Mouse (Mus musculus) urinary bladder, postnatal 10 days (tissue): ENCODE results near the gene Lpar6.

Experiments used
- DNase-seq: peaks from one replicate; pipeline ENCODE4 v3.0.0; 2022; ENCODE audit warnings: low spot score

The Lpar6 gene

GRCm38 (mm10) chr14:73257348-73257747 lies 19.7 kb downstream of the Lpar6 start:
- DNase-seq: no peak

DNA sequence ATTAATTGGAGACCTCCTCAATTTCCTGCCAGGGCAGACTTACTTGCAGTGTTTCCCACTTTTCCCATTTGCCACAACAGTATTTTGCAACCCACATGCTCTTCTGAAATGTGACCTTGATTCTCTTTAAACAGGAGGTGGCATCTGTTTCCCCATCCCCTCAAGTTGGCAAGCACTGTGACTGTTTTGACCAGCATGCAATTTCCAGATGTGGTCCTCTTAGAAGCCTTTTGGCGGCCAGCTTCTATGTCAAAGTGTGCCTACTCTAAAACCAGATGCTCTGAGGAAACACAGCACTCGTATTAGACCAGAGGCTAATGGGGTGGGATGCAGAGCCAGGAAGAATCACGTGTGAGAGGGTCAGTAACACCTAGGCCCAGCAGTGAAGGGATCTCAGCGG lies 20.5 kb downstream of the Lpar6 start:
- DNase-seq: no peak

DNA sequence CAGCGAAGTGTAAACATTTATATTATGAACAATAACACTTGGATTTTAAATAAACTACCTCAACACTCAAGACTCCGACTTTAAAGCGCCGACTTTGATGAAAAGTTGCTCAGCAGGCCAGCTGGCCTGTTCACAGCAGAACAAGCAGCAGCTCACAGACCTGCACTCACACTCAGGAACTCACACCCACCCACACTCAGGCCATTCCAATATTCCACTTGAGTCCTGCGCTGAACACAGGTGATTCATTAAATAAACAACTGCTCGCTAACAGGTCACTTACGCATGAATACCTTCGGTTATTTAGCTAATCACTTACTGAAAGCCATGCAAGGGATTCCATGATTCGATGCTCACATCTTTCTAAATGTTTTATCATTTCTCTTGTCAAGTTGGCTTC lies 24.5 kb downstream of the Lpar6 start:
- no peak for DNase-seq

DNA sequence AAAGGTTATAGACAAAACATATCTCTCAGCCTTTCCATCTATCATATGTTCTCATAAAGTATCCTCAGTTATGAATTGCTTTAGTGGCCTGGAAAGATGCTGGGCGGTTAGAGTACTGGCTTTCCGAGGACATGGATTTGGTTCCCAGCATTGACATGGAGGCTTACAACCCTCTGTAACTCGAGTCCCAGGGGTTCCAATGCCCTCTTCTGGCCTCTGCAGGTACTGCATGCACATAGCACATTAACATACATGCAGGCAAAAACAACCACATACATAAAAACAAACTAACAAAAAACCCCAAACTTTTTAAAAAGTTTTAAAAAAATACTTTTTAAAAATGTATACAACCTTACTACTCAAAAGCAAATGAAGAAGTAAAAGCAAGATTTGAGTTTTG lies 28.5 kb downstream of the Lpar6 start:
- no peak for DNase-seq

- DNase-seq: no peak
Measured at GRCm38 (mm10) chr14:73271807-73272206, 34.1 kb downstream of the Lpar6 start.

DNA sequence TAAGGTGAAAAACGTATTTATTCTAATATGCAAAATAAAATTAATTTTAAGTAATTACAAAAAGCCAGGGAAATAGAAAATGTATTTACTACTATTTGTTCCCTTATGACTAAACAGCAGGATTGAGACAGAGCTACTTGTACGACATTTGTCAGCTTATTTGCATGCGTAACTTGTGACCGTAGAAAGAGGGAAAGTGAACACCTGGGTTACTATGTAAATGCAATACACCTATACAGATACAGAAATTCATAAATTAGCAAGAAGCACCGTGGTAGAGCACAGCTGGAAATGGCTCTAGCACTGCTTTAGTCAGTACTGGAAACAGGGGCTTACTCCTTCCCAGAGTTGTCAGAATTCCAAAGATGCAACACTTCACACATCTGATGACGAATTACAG lies 41.4 kb downstream of the Lpar6 start:
- DNase-seq: no peak

DNA sequence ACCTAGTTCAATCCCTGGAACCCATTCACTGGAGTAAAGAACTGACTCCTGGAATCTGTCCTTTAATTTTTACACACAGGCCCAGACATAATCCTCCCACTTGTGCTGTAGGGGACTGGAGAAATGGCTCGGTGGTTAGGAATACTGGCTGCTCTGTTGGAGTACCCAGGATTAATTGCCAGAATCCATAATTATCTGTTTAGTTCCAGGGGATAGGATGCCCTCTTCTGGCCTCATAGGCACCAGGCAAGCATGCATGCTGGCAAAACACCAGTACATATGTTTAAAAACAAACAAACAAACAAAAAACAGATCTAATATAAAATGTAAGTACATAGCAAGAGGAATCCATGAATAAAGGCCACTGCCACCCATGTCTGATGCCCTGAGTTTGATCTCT lies 43.3 kb downstream of the Lpar6 start:
- no peak for DNase-seq

- DNase-seq: no peak
Measured at GRCm38 (mm10) chr14:73289915-73290314, 52.2 kb downstream of the Lpar6 start.

GRCm38 (mm10) chr14:73292434-73292833 lies 54.7 kb downstream of the Lpar6 start:
- no peak for DNase-seq
